Mouse (Mus musculus): ENCODE measurements at regions not wholly inside any gene's neighbourhood (a gene's known extent, or its start where the extent isn't known, plus 50 kb on each side); places are given as distances from the start of the nearest gene placed in this dataset.

- in situ Hi-C loops (cut with MseI, MboI) = no loop called here
These were observed 168.8 kb downstream of the Hs3st3b1 start for GRCm38 (mm10) chr11:63753260-63753659.

GRCm38 (mm10) chr11:63754826-63755225, 167.3 kb downstream of the Hs3st3b1 start:
- in situ Hi-C loops (cut with MseI, MboI) = no loop called here

DNA sequence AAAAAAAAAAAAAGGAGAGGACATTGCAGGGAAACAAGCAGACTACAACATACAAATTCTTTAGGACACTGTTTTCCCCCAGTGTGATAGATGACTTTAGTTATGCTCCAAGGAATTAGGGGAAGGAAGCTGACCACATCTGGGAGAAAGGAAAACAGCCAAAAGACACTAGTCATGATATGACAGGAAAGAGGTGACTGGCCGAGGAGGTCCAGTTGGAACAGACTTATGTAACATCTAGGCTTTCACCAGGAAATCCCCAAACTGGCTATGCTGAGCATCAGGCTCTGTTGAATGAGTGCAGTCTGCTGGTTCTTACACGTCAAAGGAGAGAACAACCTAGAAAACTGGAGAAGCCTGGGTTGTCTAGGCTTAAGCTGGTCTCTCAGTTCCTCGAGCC, 163.8 kb downstream of the Hs3st3b1 start:
- in situ Hi-C loops (cut with MseI, MboI) = no loop called here

DNA sequence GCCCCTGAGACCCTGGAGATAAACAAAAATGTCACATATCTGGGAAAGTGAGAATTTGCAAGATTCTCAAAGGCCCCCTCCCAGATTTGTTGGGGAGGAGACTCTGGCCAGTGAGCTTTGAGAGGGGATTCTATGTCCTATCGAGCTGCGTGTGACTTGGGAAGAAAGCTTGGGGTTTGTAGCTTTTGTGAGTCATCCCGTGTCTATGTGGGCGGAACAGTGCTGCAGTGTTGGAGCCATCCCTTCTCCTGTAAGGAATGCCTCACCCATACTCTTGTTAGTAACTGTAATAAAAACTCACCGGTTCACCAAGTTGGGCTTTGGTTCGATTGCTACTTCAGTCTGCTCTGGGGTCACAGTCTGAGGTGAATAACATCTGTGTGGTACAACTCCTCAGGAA, 160.5 kb downstream of the Hs3st3b1 start:
- in situ Hi-C loops (cut with MseI, MboI) = no loop called here

DNA sequence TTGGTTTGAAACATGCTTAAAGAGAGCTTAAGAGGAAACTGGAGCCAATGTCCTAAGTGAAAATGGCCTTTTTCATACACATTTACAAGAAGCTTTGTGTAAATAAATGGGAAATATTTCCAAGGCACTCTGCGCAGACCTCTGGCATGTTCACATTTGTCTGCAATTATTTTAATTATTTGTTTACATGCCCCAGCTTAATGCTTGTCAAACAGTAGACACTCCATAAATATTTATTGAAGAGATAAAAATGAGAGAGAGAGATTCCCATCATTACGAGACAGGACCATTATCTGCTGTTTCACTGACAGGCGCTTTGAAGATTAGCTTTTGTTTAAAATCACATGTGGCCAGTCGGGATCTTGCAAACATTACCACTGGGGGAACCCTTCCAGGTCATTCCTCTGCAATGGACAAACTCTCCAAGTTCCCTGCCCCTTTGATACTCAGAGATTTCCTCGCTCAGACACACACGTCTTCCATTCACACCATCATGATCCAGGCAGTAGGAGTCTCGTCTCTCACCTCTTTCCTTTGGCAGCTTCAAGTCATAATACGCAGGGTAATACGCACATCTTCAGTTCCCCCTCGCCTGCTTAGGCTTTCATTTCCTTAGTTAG, 154.3 kb downstream of the Hs3st3b1 start:
- in situ Hi-C loops (cut with MseI, MboI) = no loop called here

DNA sequence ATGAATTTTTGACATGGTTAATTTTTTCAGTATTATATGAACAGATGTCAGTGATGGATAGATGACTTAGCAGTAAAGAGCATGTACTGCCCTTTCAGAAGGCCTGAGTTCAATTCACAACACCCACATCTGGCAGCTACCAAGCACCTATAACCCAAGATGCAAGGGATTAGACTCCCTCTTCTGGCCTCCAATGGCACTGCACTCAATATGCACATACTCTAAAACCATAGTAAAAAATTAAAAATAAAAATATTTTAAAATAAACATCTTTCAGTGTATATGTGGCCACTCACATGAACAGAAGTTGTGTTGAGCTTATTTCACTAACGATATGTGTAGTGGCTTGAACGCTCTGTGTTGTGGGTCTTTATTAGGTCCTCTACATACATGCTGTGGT, 152.4 kb downstream of the Hs3st3b1 start:
- in situ Hi-C loops (cut with MseI, MboI) = no loop called here

- in situ Hi-C loops (cut with MseI, MboI) = loop anchor here in 1 of 2 experiments (5.0 kb wide), 1 partner anchor 52 kb away; no protein-coding TSS in a partner anchor
These were observed 146.7 kb downstream of the Hs3st3b1 start for GRCm38 (mm10) chr11:63775382-63775781.

DNA sequence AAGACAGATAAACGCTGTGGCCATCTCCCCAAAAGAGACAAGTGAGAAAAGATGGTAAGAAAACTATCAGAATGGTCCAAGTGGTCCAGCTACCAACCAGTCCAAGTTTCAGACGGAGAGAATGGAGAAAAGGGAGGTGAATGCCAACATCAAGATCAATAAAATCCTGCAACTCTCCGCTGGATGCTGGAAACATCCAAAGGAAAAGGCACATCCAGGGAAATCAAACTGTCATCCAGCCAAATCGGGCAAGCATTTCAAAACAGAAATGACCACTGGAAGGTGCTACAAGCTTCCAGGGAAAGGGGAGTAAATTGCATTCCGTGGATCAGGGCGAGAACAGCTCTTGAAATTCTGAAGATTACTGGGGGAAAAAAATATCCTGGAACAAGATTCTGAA, 142.7 kb downstream of the Hs3st3b1 start:
- in situ Hi-C loops (cut with MseI, MboI) = loop anchor here in 1 of 2 experiments (5.0 kb wide), 1 partner anchor 48 kb away; no protein-coding TSS in a partner anchor

- in situ Hi-C loops (cut with MseI, MboI) = no loop called here
These were observed 139.8 kb downstream of the Hs3st3b1 start for GRCm38 (mm10) chr11:63781967-63782915.

DNA sequence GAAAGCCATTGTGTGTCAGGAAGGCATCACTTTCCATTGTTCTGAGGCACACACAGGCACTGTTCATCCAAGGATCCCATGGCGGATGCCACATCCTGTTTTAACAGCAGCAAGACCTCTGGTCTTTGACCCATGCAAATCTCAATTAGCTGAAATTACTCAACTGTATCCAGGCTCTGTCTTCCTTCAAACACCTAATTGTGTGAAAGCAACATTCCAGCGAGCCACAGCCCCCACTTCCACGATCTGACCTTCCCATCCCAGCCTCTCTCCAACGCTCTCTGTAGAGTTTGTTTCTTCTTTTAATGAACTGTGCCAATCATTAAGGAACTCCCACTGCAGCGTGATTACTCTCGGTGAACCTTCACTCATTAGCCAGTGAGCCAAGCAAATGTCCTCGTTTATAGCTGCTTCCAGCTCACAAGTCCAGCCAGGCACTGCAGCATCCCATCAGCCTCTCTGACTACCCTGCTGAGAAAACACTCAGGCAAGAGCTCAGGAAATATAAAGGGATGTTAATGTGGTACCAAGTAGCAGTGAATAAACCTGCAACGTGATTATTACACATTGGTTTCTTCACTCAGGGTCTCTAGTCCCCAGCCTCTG, 136.7 kb downstream of the Hs3st3b1 start:
- in situ Hi-C loops (cut with MseI, MboI) = no loop called here

- in situ Hi-C loops (cut with MseI, MboI) = no loop called here
These were observed 136.1 kb downstream of the Hs3st3b1 start for GRCm38 (mm10) chr11:63785965-63786364.

DNA sequence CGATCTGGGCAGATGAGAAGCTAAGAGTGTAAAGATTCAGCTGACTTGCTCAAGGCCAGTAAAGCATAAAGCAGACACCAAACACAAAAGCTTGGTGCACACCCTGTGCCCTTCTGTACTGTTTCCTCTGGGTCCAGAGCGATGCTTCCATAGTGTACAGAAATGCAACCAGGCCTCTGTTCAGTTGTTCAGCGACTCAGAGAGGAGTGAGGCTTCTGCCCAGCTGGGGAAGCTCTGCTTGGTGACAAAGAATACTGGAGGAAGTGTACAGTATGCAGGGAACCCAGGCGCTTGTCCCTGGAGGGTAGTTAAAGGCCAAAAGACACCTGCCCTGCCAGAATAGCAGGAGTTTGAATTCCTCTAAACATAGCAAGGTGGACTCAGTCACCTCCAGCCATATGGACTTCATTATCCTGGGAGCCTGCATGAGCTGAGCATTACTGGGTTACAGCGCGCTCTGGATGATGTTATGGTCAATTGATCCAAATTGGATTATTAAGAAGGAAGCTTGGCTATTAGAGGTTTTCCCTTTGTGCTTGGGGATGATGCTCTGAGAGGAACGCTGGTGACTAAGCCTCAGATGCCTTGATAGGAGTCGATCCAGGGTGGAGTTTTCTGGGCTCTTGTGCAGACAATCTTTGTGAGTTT, 132.5 kb downstream of the Hs3st3b1 start:
- in situ Hi-C loops (cut with MseI, MboI) = no loop called here

GRCm38 (mm10) chr11:63791004-63791862, 130.9 kb downstream of the Hs3st3b1 start:
- in situ Hi-C loops (cut with MseI, MboI) = no loop called here

- in situ Hi-C loops (cut with MseI, MboI) = no loop called here
These were observed 128.2 kb downstream of the Hs3st3b1 start for GRCm38 (mm10) chr11:63793732-63794503.

DNA sequence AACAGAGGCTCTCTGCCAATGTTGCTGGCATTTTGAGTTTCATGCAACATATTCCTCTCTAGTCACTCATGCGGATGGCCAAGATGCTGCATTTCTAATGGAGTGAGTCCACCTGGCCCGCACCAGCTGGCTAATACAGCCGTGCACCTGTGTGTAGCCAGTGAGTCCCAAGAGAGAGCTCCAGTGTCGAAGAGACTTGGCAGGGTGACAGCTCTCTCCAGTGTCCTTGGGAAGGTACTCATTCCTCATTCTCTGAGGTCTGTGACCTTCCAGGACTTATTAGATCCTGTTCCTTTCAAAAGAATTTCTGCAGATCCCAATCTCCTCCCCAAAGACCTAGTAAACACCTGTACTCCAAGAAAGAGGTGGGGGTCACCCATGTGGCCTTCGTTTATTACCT, 109.9 kb downstream of the Hs3st3b1 start:
- in situ Hi-C loops (cut with MseI, MboI) = no loop called here

- in situ Hi-C loops (cut with MseI, MboI) = no loop called here
These were observed 99.2 kb downstream of the Hs3st3b1 start for GRCm38 (mm10) chr11:63822847-63823246.

- in situ Hi-C loops (cut with MseI, MboI) = loop anchor here in 1 of 2 experiments (5.0 kb wide), 1 partner anchor 50 kb away; no protein-coding TSS in a partner anchor
These were observed 94.8 kb downstream of the Hs3st3b1 start for GRCm38 (mm10) chr11:63827271-63827762.

- in situ Hi-C loops (cut with MseI, MboI) = no loop called here
These were observed 88.6 kb downstream of the Hs3st3b1 start for GRCm38 (mm10) chr11:63833480-63833879.

DNA sequence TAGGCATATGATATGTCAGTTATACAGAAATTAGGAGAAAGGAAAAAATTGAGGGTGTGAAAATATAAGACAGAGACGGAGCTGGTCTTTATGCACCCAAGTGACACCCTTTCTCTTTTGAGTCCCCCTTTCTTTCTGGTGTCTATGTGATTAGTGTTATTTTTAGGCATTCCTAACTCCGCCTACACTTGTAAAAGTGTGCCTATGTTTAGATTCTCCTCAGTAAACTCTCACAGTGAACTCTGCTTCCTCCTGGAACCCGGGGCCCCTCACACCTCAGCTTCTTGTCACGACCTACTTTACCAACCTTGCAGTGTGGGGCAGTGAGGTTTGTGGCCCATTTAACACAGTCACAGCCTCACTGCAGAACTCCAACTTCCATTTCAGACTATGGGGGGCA, 88.0 kb downstream of the Hs3st3b1 start:
- in situ Hi-C loops (cut with MseI, MboI) = no loop called here

DNA sequence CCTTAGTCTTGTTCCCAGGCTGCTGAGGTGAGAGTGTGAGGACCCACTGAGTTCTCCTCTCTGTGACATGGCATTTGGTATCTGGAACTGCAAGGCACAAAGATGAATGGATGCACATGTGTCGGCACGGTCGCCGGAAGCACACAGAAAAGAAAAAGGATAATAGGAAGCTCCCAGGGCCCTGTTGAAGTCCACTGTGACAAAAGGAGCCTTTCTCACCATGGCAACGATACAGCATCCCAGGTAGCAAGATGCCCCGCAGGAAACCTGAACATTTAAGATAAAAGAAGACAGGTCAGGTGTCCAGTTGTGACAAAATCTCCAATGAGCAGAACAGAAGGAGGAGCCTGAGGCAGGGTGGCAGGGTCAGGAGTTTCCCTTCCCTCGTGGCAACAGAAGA, 87.5 kb downstream of the Hs3st3b1 start:
- in situ Hi-C loops (cut with MseI, MboI) = no loop called here

All from mouse trophoblast stem cell (cell line).